Comparison of ENCODE assay signal across 22 mouse cellular contexts in the genomic region with DNA sequence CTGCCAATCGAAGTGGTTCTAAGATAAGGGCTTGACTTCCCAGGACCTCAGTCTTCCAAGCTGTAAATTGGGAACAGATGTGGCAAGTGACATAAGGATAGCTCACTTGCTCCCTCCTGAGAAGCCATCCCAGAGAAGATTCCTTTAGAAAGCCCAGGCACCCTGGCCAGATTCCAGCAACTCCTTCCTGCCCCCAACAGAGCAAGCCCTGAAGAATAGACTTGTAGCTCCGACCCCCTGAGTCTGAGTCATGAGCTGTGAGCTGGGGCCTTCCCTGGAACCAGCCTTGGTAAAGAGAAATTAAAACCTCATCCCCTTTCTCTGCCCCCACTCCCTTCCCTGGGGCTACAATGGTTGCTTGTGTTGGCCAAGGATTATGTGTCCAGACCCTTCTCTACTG. TPM values are rescaled to one million over a fixed set of nuclear protein-coding genes. Genes with fewer than 3 reads are reported as not detected.
DNase-seq lines count a peak whose midpoint lies in the region; ATAC-seq and TF ChIP-seq lines count a peak whose summit lies in the region.
"Had no signal": no experiment of that assay in that cellular context is flagged by ENCODE, and none has a peak within 500 bp of the region (broad histone marks: within the 10 kb centered on the region; RNA-seq: fewer than 3 reads in every experiment).

No protein-coding gene starts in this region.

- H3K9me3 ChIP-seq in embryonic facial prominence, embryonic 12.5 days: no peaks in the 10 kb centered on the region
- no peaks in the 10 kb centered on the region for H3K9me3 ChIP-seq in embryonic facial prominence, embryonic 10.5 days
- H3K9me3 ChIP-seq in lung, postnatal 0 days (ENCODE audit: low read length): no peaks in the 10 kb centered on the region
- no peaks in the 10 kb centered on the region for H3K9me3 ChIP-seq in hindbrain, embryonic 14.5 days (ENCODE audit: control insufficient read depth, low read length)
- H3K9me3 ChIP-seq: forebrain, embryonic 13.5 days; heart, embryonic 13.5 days; hindbrain, embryonic 12.5 days had no signal

- ATAC-seq in embryonic facial prominence, embryonic 12.5 days (ENCODE audit: insufficient number of reproducible peaks, insufficient read depth, low FRiP score, low TSS enrichment): no peak
- no peak for ATAC-seq in lung, postnatal 0 days
- no peak for ATAC-seq in hindbrain, embryonic 14.5 days (ENCODE audit: low FRiP score)
- ATAC-seq: activated CD4-positive, CD25-positive, alpha-beta regulatory T cell, adult 4 months; forebrain, postnatal 0 days had no signal

- TF ChIP-seq CTCF in lung, postnatal 0 days (IDR thresholded peaks at IDR 0.05): no peak

- H3K27ac ChIP-seq in embryonic facial prominence, embryonic 12.5 days: peak overlapping the region; percentile 47; the same call in 1 of the 2 replicates
- H3K27ac ChIP-seq in embryonic facial prominence, embryonic 10.5 days (replicated peaks): no peak overlapping the region
- H3K27ac ChIP-seq in lung, postnatal 0 days (ENCODE audit: low read length): no peak overlapping the region
- no peak overlapping the region for H3K27ac ChIP-seq in hindbrain, embryonic 14.5 days
- H3K27ac ChIP-seq: forebrain, embryonic 13.5 days; heart, embryonic 13.5 days; hindbrain, embryonic 12.5 days had no signal

- H3K4me3 ChIP-seq in embryonic facial prominence, embryonic 12.5 days: no peak overlapping the region
- H3K4me3 ChIP-seq in embryonic facial prominence, embryonic 10.5 days: no peak overlapping the region
- no peak overlapping the region for H3K4me3 ChIP-seq in lung, postnatal 0 days (ENCODE audit: low read depth, low read length)
- H3K4me3 ChIP-seq in hindbrain, embryonic 14.5 days (replicated peaks; ENCODE audit: low read length): no peak overlapping the region
- H3K4me3 ChIP-seq: heart, embryonic 13.5 days; hindbrain, embryonic 12.5 days had no signal

- no peak for TF ChIP-seq EP300 in lung, postnatal 0 days (IDR thresholded peaks at IDR 0.05)

- WGBS in embryonic facial prominence, embryonic 12.5 days: 34% methylated on average over 2 of the region's 2 CpGs
- 58% methylated on average over 2 of the region's 2 CpGs for WGBS in embryonic facial prominence, embryonic 10.5 days
- 45% methylated on average over 2 of the region's 2 CpGs for WGBS in lung, postnatal 0 days
- 62% methylated on average over 2 of the region's 2 CpGs for WGBS in hindbrain, embryonic 14.5 days

- no peak overlapping the region for H3K4me2 ChIP-seq in embryonic facial prominence, embryonic 12.5 days (replicated peaks)
- no peak overlapping the region for H3K4me2 ChIP-seq in lung, postnatal 0 days (replicated peaks; ENCODE audit: low read depth, low read length)
- no peak overlapping the region for H3K4me2 ChIP-seq in hindbrain, embryonic 14.5 days (replicated peaks)
- H3K4me2 ChIP-seq: heart, embryonic 13.5 days; hindbrain, embryonic 12.5 days had no signal

- no peak overlapping the region for H3K9ac ChIP-seq in embryonic facial prominence, embryonic 12.5 days
- no peak overlapping the region for H3K9ac ChIP-seq in lung, postnatal 0 days (replicated peaks; ENCODE audit: low read depth)
- H3K9ac ChIP-seq in hindbrain, embryonic 14.5 days: no peak overlapping the region
- H3K9ac ChIP-seq: forebrain, embryonic 13.5 days; forebrain, postnatal 0 days; heart, embryonic 13.5 days; hindbrain, embryonic 12.5 days had no signal

- H3K27me3 ChIP-seq in embryonic facial prominence, embryonic 12.5 days: 0 out of 2 replicates have a peak, but pooled peaks cover 6% of the 10 kb centered on the region
- H3K27me3 ChIP-seq in embryonic facial prominence, embryonic 10.5 days (replicated peaks; ENCODE audit: low read depth, poor library complexity, severe bottlenecking): peaks cover 48% of the 10 kb centered on the region
- H3K27me3 ChIP-seq in lung, postnatal 0 days (replicated peaks; ENCODE audit: insufficient read depth, low read length): 0 out of 2 replicates have a peak, but pooled peaks cover 5% of the 10 kb centered on the region
- peaks cover 23% of the 10 kb centered on the region for H3K27me3 ChIP-seq in hindbrain, embryonic 14.5 days (ENCODE audit: control insufficient read depth, insufficient read depth, low read length)

- no peaks in the 10 kb centered on the region for H3K36me3 ChIP-seq in embryonic facial prominence, embryonic 12.5 days
- H3K36me3 ChIP-seq in embryonic facial prominence, embryonic 10.5 days (replicated peaks): no peaks in the 10 kb centered on the region
- no peaks in the 10 kb centered on the region for H3K36me3 ChIP-seq in lung, postnatal 0 days (ENCODE audit: insufficient read depth, low read length)
- H3K36me3 ChIP-seq in hindbrain, embryonic 14.5 days (replicated peaks; ENCODE audit: control insufficient read depth, insufficient read depth): no peaks in the 10 kb centered on the region
- H3K36me3 ChIP-seq: heart, embryonic 13.5 days; hindbrain, embryonic 12.5 days had no signal

- H3K4me1 ChIP-seq in embryonic facial prominence, embryonic 12.5 days: peaks cover 20% of the 10 kb centered on the region
- peaks cover 54% of the 10 kb centered on the region for H3K4me1 ChIP-seq in embryonic facial prominence, embryonic 10.5 days
- no peaks in the 10 kb centered on the region for H3K4me1 ChIP-seq in lung, postnatal 0 days (ENCODE audit: insufficient read depth, low read depth, low read length)
- H3K4me1 ChIP-seq in hindbrain, embryonic 14.5 days (replicated peaks; ENCODE audit: control insufficient read depth, insufficient read depth, low read length): no peaks in the 10 kb centered on the region

- DNase-seq in embryonic facial prominence, embryonic 10.5 days (ENCODE audit: low spot score): no peak
- peak; percentile 8 for DNase-seq in lung, postnatal 0 days (ENCODE audit: low spot score)
- no peak for DNase-seq in lung, postnatal 25 days (ENCODE audit: low spot score)
- peak; percentile 90 for DNase-seq in NIH3T3 (ENCODE audit: low read depth)
- peak; percentile 6 for DNase-seq in yolk sac, embryonic 10.5 days (ENCODE audit: low spot score)
- DNase-seq in hindbrain, embryonic 14.5 days (ENCODE audit: low spot score): no peak
- DNase-seq in layer of hippocampus, adult 18-20 months (ENCODE audit: low spot score in 2 of 2): no peak
- DNase-seq: adrenal gland, postnatal 14 days; cerebellum, adult 11-12 months; cerebellum, adult 9-10 months; cerebellum, postnatal 25 days; forebrain, postnatal 0 days had no signal

RNA-seq across cellular contexts. Expression of a gene that starts 1.3 kb away (rescaled TPM):
- polyA plus RNA-seq in embryonic facial prominence, embryonic 12.5 days (2016; fragmentation: Nextera tagmentation; extraction: Ambion mirVana): 1.2 and 1.5 TPM in 2 replicates
- 0.40 and 0.42 TPM in 2 replicates for polyA plus RNA-seq in embryonic facial prominence, embryonic 10.5 days (2016; fragmentation: Nextera tagmentation; extraction: Ambion mirVana)
- 1.5 and 1.8 TPM in 2 replicates for polyA plus RNA-seq in lung, postnatal 0 days (2015; fragmentation: Nextera tagmentation; extraction: Ambion mirVana)
- 0.27 and 0.36 TPM in 2 replicates for polyA plus RNA-seq in hindbrain, embryonic 14.5 days (2014; fragmentation: Nextera tagmentation; extraction: Ambion mirVana)
- total RNA-seq in layer of hippocampus, adult 18-20 months (2021): 1 to 10 TPM; 1.2 to 1.4 TPM
- total RNA-seq: granulocyte monocyte progenitor cell, adult 5-6 weeks had no signal
- polyA plus RNA-seq: activated CD4-positive, CD25-positive, alpha-beta regulatory T cell, adult 4 months had no signal

RNA-seq across cellular contexts. Expression of a gene that starts 23.1 kb away (rescaled TPM):
- not detected in 2 replicates for polyA plus RNA-seq in embryonic facial prominence, embryonic 12.5 days (2016; fragmentation: Nextera tagmentation; extraction: Ambion mirVana)
- polyA plus RNA-seq in embryonic facial prominence, embryonic 10.5 days (2016; fragmentation: Nextera tagmentation; extraction: Ambion mirVana): not detected in 2 replicates
- polyA plus RNA-seq in lung, postnatal 0 days (2015; fragmentation: Nextera tagmentation; extraction: Ambion mirVana): 0.08 and 0.17 TPM in 2 replicates
- polyA plus RNA-seq in hindbrain, embryonic 14.5 days (2014; fragmentation: Nextera tagmentation; extraction: Ambion mirVana): 0.12 TPM in 1 of 2 replicates, not detected in the other
- total RNA-seq in layer of hippocampus, adult 18-20 months (2021): not detected
- total RNA-seq: ES-E14; forebrain, postnatal 0 days; gastrocnemius, adult 2 months; gastrocnemius, postnatal 25 days; granulocyte monocyte progenitor cell, adult 5-6 weeks had no signal
- polyA plus RNA-seq: cortical plate, adult 2 months; forebrain, embryonic 13.5 days; forebrain, postnatal 0 days; heart, embryonic 13.5 days; hindbrain, embryonic 12.5 days had no signal

Comparison
In these comparisons a context has a peak if more than half of its experiments do, and no peak if none do; other contexts are left out.
1. DNase-seq: peak in lung, postnatal 0 days (single experiment), NIH3T3 (single experiment) and yolk sac, embryonic 10.5 days (single experiment); none in embryonic facial prominence, embryonic 10.5 days (single experiment), lung, postnatal 25 days (single experiment), hindbrain, embryonic 14.5 days (single experiment) and layer of hippocampus, adult 18-20 months (0 of 2).